Mouse (Mus musculus) mouse embryonic stem cell (cell line): ENCODE measurements at regions not wholly inside any gene's neighbourhood (a gene's known extent, or its start where the extent isn't known, plus 50 kb on each side); places are given as distances from the start of the nearest gene placed in this dataset.

ENCODE experiments used
- in situ Hi-C, 2 experiments: fragments of 300-500 bp; cut with MboI; formaldehyde crosslinking; loops; 1 replicate in 1 of 2; 3 replicates in 1 of 2; pipeline ENCODE4 v1.14.3; 2019 to 2020; ENCODE audit warnings: low sequenced_read_pairs in 2 of 2, low pct_unique_long_range_greater_than_20kb in 1 of 2, mixed read lengths in 1 of 2; ENCODE audit not compliant: unreplicated experiment in 1 of 2

DNA sequence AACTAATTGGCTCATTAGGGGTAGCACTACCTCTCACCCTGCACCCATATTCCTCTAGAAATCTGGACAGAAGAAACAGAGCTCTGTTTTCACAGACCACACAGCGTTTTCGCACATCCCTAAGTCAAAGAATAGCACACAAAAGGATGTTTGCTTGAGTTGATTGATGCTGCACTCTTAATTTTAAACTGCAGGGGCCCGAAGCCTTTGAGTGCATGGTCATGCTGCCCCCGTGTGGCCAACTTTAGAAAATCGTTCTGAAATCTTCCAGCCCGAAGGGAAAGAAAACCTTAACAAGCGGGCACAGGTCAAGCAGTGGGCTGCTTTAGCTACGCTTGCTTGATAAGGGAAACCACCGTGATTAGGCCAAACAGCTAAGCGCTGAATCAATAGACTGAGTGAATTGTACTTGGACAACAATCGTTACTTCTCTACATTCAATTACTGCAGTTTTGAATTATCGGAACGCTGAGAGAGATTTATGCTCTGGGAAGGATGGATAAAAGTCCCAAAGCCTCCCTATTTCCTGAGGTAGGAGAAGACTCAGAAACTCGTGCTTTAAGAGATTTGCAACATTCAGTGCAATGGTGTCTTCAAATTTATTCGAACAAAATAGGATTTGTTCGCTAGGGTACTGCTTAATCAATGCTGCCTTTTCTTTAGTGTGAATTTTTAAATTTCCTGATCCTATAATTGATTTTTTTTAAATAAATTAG, 490.1 kb upstream of the Lcorl start:
- in situ Hi-C loops: loop anchor here (10.0 to 25.0 kb wide), 3 partner anchors 585 to 885 kb away; partner anchors contain the start of genes Clrn2 (in 2 of the 2) and Qdpr (in 2 of the 2)

DNA sequence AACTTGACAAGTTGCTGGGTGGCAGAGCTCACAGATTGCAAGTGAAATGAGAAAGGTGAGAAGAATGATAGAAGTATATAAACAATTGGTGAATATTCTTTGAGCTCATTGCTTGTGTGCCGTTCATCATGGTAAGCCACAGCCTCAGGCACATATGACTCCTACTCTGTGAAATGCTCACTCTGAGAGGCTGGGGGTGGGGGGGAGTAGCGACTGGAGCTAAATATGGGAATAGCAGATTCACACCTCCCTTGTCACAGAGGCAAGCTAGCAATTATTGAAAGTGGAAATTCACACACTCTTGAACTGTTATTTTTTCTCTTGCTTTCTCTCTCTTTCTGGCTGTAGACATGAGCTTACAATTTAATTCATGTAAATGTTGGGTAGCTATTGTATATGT, 481.0 kb upstream of the Lcorl start:
- in situ Hi-C loops: loop anchor here (25.0 kb wide), 2 partner anchors 576 to 876 kb away; partner anchors contain the start of genes Clrn2 (in 2 of the 2) and Qdpr (in 2 of the 2)

DNA sequence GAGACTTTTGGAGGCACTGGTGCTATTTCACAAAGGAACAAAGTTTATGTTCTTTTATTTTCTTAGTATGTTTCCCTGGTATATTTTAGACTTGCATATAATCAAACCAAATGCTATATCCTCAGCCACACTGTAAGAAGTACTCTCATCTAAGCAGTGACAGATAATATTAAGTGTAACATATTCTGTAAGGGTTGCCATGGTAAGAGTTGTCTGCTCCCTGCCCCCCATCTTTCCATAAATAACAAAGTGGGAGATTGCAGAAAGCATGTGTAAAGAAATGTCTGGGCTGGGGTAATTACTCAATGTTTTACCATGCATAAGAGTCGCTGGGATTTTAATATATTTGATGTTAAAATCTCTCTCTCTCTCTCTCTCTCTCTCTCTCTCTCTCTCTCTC, 473.5 kb upstream of the Lcorl start:
- in situ Hi-C loops: loop anchor here (25.0 kb wide), 2 partner anchors 569 to 869 kb away; partner anchors contain the start of genes Clrn2 (in 2 of the 2) and Qdpr (in 2 of the 2)
